Mouse (Mus musculus) CH12.LX (cell line): ENCODE results near the gene Rpl3.

Experiments used
- ETS1 ChIP-seq: conservative IDR thresholded peaks from 2 replicates; pipeline ENCODE4 v1.6.1; 2012; ENCODE audit warnings: low read depth, mild to moderate bottlenecking, inconsistent platforms, low read length, improper control_type of control experiment, moderate library complexity
- MYC ChIP-seq: IDR thresholded peaks from 2 replicates; pipeline ENCODE4 v1.6.1; 2011; ENCODE audit warnings: low read depth, mild to moderate bottlenecking, improper control_type of control experiment, low read length
- POLR2A ChIP-seq: IDR thresholded peaks from 2 replicates; pipeline ENCODE4 v1.6.1; 2011; ENCODE audit warnings: low read depth, mild to moderate bottlenecking, improper control_type of control experiment, low read length
- ZKSCAN1 ChIP-seq: IDR thresholded peaks from 2 replicates; pipeline ENCODE4 v1.6.1; 2012; ENCODE audit warnings: low read depth, inconsistent platforms, low read length, improper control_type of control experiment, borderline replicate concordance

DNA sequence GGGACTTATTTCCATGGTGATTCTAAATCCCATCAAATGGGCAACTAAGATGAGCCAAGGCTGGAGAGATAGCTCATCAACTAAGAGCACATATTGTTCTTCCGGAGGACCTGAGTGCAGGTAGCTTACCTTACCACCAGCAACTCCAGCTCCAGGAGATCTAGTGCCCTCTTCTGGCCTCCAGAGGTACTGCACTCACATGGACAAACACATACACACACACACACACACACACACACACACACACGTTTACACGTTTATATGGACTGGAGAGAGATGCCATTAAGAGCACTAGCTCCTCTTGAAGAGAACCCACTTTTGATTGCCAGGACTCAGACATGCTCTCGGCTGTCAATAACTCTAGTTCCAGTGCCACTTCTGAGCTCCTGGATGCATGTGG, 60.5 kb downstream of the Rpl3 start:
- TF ChIP-seq ETS1 = no peak
- TF ChIP-seq POLR2A = no peak
- TF ChIP-seq ZKSCAN1 = no peak
- no peak for TF ChIP-seq MYC
